Mouse (Mus musculus) megakaryocyte, embryonic 14.5 days (primary cell): ENCODE data around the gene Ppp1r3c.

Experiments
- FLI1 ChIP-seq: IDR thresholded peaks from 2 replicates; pipeline ENCODE4 v1.6.1; 2012; ENCODE audit warnings: low read length, inconsistent platforms, mixed read lengths
- GATA1 ChIP-seq: IDR thresholded peaks from 3 replicates; pipeline ENCODE4 v1.6.1; 2012; ENCODE audit warnings: mixed read lengths, low read length, inconsistent platforms, borderline replicate concordance

DNA sequence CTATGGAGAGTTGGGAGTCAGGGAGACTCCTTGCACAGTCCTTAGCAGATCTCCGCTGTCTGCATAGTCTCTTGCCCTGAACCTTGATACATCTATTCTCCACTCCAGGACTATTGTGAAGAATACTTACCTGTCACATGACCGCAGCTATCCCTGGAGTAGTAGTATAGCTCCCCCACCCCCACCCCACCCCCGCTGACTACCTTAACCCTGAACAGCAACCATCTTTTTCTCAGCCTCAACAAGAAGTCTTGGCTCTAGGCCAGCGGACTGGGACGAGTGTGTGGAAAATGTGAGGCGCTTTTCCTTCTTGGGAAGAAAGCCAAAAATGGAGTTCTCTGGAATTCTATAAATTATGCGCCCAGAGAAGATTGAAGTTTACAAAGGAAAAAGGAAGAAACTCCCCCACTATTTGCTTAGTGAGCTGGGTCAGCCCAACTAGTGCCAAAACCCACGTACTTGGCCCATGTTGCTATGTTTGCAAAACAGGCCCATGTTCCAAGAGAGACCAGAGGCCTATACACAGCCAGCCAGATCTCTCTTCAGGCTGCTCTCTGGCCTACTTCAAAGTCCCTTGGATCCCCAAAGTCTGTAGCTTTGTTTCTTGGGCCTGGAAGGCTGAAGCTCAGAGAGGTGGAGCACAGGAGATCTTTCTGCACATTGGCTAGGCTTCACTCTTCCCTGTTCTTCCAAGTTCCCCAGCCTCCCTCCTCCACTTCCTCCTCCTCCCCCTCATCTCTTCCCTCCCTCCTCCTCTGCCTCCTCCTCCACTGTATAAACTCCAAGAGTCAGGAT, 48.4 kb downstream of the Ppp1r3c start:
- TF ChIP-seq FLI1 = no peak
- no peak for TF ChIP-seq GATA1
